Mouse (Mus musculus): ENCODE measurements around the gene Naa38.

Naa38 gene

DNA sequence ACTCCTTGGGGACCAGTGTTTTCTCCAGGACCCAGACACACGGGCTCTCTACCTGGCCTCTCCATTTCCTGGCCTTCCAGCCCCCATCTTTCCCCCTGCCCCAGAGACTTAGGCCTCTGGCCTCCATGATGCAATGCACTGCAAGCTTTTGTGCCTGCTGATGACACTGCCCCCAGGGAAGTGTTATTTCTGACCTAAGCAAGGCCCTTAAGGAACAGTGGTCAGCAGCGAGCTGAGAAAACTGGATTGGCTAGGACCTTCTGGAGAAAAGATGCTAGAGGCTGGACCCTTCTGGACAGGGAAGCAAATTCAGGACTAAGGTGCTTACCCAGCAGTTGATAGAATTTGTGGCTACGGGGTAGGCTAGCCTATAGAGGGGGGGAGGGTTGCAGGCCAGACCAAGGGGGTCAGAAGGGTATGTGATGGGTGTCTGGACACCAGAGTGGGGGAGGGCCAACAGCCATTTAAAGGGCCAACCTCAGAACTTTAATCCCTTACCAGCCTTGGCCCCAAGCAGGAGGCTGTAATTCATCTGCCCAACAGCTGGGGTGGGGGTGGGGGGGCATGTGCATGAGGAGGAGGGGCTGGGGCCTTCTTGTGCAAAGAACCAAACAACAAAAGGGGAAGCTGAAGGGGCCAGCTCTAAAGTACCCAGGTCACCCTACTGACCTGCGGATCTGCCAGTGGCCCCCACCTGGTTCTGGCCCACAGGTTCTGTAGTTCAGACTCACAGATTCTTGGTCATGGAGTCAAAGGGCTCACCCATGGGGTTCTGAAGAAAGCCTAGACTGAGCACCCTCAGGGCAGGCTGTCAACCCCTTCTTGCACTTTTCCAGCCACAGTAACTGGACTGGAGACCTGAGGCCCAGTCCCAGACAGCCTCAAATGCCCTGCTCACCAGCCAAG is 19.4 kb downstream of the Naa38 start:
- peak; percentile 61 for DNase-seq (ENCODE audit: low spot score)

GRCm38 (mm10) chr11:69415327-69415667 is 20.0 kb downstream of the Naa38 start:
- DNase-seq (ENCODE audit: low spot score), result peak; percentile 74

DNA sequence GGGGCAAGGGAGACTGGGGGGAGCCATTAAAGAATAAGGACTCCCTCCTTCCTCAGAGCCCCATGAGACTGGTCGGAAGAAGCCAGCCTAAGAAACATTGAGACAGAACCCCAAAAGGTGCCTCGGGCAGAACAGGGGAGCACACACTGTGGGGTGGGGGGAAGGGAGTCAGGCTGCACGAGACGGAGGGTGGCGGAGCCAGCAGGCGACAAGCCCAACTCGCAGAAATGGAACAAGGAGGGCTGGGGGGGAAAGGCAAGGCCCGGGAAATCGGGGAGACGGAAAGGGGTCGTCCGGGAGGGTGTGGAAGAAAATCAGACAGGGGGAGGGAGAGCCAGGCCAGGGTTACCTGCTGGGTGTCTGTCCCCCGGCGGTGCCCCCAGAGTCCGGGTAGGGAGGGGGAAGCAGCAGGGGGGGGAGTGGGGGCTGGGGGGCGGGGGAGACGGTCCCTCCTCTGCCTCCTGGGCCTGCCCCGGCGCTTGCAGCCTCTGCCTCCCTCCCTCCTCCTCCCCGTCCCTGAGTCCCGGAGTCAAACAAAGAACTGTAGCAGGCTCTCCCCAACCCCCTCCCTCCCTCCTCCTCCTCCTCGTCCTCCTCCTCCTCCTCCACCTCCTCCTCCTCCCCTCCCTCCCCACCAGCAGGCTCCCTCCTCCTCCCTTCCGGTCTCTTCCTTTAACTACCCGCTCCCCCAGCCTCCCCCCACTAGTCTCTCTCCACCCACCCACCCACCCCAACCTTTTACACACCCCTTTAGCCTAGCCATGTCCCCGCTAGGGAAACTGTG is 20.6 kb downstream of the Naa38 start:
- DNase-seq (ENCODE audit: low spot score), result peak; percentile 88

DNA sequence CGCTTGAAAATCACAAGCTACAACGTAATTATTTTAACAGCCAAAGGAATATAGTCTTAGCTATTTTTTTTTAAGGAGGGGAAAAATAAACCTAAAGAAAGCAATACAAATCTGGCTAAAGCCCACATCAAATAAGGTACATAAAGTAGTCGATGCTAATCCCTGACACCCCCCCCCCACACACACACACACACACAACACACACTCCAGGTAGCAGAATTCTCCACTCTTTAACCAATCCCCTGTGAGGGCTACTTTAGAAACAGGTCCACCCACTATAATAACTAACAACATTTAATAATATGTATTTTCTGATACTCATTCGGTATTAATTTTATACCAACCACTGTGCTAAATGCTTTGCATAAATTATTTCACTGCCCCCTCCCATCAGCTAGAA is 21.2 kb downstream of the Naa38 start:
- DNase-seq (ENCODE audit: low spot score), result no peak

DNA sequence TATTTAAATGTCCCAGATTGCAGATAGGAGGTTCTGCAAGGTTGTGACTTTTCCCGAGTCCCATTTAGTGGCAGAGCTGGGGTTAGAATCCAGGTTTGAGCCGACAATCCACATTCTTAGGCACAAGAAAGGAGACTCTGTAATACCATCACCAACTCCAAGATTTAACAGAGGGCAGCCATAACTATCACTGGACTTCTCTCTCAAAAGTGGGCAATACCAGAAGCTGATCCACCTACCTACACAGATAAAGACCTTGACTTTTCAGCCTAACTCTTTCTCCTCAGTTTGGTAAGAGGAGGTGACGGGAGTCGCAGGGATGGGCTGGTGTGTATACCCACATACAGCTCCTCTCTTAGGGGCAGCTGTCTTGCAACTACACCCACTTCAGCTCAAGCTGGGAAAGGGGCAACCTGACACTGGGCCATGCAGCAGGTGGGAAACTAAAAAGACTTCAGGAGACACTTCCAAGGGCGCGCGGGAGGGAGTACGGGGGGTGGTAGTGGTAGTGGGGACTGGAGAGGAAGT is 21.7 kb downstream of the Naa38 start:
- DNase-seq (ENCODE audit: low spot score), result no peak

GRCm38 (mm10) chr11:69417449-69418384 is 22.4 kb downstream of the Naa38 start:
- peak; percentile 98 for DNase-seq (ENCODE audit: low spot score)

GRCm38 (mm10) chr11:69418481-69419442 is 23.5 kb downstream of the Naa38 start:
- peak; percentile 98 for DNase-seq (ENCODE audit: low spot score)

DNA sequence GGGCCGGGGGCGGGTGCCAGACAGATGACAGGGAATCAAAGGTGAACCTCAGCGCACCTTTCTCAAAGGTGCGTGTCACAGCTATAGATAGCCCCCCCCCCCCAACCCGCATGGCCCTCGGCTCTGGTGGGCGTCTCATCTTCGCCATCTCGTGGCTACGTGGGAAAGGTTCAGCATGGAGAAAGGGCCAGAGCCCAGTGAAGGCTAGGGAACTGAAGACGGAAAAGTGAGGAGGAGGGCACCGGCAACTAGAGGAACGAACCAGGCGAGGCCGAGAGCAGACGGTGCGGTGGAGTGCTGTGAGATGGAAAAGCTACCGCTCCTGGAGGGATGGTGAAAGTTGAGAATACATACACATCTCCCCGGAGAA is 24.1 kb downstream of the Naa38 start:
- peak; percentile 69 for DNase-seq (ENCODE audit: low spot score)

GRCm38 (mm10) chr11:69419813-69420553 is 24.7 kb downstream of the Naa38 start:
- DNase-seq (ENCODE audit: low spot score), result peak; percentile 72

DNA sequence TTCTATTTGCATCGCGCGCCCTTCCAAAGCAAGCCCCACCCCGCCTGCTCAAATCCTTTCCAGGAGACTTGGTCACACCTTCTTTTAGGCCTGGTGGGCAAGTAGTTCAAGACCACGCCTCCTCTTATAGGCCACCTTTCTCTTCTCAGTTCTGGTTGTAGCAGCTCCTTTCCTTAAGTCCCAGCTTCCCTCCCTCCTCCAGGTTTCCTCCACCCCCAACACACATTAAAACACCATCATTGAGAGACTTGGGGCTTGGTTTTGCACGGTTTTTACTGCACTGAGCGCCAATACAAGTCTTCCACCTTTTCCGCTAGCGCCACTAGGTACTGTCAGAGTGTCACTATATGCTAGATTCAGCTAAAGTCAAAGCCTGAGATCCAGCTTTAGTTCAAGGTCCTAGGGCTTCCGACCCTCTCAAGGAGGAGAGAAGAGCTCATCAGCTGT is 25.3 kb downstream of the Naa38 start:
- no peak for DNase-seq (ENCODE audit: low spot score)

- DNase-seq (ENCODE audit: low spot score), result peak; percentile 32
Measured at GRCm38 (mm10) chr11:69421131-69421977, 26.1 kb downstream of the Naa38 start.

GRCm38 (mm10) chr11:69422842-69423241 is 27.6 kb downstream of the Naa38 start:
- DNase-seq (ENCODE audit: low spot score), result no peak

DNA sequence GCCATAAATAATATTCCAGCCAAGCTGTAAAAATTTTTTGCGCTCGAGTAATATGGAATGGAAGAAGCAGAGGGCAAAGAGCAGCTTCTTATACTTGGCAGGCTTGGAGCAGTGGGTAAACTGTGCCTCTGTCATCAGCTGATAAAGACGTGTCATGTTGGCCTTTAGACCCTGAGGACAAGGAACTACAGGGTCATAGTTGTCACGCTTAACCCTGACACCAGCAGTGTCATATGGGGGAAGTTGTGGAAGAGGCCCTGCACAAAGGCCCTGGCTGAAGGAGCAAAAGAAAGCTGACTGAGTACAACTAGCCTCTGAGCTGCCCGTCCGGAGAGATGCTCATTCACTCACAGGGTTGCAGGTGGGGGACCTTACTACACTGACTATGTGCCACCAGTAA is 28.6 kb downstream of the Naa38 start:
- no peak for DNase-seq (ENCODE audit: low spot score)

DNA sequence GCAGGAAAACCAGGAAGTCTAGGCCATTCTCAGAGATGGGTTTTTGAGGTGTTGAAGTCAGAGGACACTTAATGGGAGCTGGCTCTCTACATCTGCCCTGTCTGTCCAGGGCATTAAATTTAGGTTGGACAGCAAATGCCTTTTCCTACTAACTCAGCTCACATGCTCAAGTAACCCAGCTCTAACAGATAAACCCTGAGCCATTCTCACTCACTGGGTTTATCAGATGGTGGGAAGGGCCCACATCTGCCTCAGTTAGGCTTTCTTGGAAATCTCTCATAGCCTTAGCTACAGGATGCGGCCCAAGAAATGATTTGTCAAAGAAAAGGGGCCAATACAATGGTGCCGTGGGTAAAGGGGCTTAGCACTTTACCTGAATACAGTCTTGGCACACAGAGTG is 31.0 kb downstream of the Naa38 start:
- no peak for DNase-seq (ENCODE audit: low spot score)

GRCm38 (mm10) chr11:69428751-69429150 is 33.5 kb downstream of the Naa38 start:
- DNase-seq (ENCODE audit: low spot score), result peak; percentile 57

DNA sequence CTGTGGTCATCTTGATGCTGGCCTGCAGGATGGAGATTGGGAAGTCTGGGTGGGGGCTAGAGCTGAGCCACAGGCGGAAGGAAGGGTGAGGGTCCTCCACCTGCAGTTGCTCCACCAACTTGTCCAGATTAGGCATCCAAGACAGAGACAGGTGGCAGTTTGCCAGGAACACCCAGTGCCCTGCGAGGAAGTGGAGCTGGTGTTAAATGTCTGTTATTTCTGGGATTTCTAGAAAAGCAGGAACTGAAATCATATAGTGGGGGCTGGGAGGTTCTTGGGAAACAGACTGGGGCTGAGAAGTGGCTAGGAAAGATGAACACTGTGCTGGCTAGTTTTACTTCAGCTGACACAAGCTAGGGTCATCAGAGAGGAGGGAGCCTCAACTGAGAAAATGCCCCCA is 34.0 kb downstream of the Naa38 start:
- DNase-seq (ENCODE audit: low spot score), result no peak

DNA sequence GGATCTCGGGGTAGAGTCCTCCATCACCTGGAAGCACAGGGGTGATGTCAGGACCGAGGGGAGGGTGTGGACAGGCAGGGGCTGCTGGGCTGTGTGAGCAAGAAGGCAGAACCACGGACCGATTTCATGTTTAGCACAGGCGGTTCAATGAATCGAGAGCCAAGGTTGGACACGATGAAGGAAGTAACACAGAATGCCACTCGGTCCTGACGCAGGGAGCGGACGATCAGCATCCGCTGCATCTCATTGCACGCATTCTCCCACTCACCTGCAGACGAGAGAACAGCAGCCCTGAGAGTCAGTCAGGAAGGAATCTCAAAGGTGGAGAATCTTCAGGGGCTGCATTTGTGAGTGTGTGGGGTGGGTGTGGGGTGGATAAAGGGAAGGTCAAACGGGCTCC is 35.3 kb downstream of the Naa38 start:
- no peak for DNase-seq (ENCODE audit: low spot score)

- peak; percentile 93 for DNase-seq (ENCODE audit: low spot score)
Measured at GRCm38 (mm10) chr11:69431829-69432639, 36.7 kb downstream of the Naa38 start.

All from embryo, embryonic 10.5 days (tissue).